11 mouse cellular contexts compared by ENCODE assay signal in the genomic region with DNA sequence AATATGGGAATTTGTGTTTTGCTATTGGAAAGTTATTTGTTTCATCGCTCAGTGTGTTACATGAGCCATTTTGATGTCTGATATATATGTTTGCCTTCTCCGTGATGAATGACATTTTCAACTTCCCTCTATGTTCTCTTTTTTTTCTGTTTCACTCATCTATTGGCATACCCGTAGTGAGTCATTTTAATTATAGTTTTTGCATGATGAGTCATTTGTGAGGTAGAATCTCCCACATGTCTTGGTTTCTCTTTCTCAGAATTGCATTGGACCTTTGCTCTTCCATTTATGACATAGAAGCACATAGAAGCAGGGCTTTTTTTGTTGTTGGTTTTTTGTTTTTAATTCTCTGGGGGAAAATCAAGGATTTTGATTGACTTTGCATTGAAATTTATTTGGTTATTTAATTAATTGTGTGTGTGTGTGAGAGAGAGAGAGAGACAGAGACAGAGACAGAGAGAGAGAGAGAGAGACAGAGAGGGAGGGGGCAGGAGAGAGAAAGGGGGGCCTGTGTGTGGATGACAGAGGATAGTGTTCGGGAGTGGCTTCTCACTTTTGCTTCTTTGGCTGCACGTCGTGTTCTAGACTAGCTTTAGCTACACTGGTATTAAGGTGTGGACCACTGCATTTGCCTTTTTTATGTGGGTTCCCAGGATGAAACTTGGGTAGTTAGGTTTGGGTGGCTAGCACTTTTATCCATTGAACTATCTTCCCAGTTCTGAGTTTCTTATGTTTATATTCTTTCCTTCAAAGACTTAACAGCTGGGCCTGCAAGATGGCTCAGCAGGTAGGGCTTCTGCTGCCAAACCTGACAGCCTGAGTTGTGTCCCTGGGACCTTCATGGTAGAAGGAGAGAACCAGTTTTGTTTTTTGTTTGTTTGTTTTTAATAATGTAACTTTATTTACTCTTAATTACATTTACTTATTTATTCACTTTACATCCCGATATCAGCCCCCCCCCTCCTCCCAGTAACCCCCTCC. TPM values are rescaled to one million over a fixed set of nuclear protein-coding genes. Genes with fewer than 3 reads are reported as not detected.
A peak's percentile ranks its signal among the peaks of the same experiment; 100 is the strongest.
DNase-seq lines count a peak whose midpoint lies in the region; ATAC-seq and TF ChIP-seq lines count a peak whose summit lies in the region.
"Had no signal": no experiment of that assay in that cellular context is flagged by ENCODE, and none has a peak within 500 bp of the region (broad histone marks: within the 10 kb centered on the region; RNA-seq: fewer than 3 reads in every experiment).

No protein-coding gene starts in this region.

- intact Hi-C loops in heart, postnatal 14 days (cut with DNase I) = no loop called here

- no peak overlapping the region for H3K27ac ChIP-seq in bone marrow macrophage, adult 2 months (ENCODE audit: insufficient read depth, low read depth, low read length)
- no peak overlapping the region for H3K27ac ChIP-seq in hindbrain, embryonic 16.5 days (ENCODE audit: low read depth, low read length)
- H3K27ac ChIP-seq: liver, embryonic 15.5 days; neural tube, embryonic 13.5 days had no signal

- H3K4me2 ChIP-seq in myocyte (ENCODE audit: low read depth) = peak overlapping the region; percentile 75
- no peak overlapping the region for H3K4me2 ChIP-seq in hindbrain, embryonic 16.5 days (ENCODE audit: low read length)
- H3K4me2 ChIP-seq: liver, embryonic 15.5 days; neural tube, embryonic 13.5 days had no signal

- no peaks in the 10 kb centered on the region for H3K36me3 ChIP-seq in myocyte (ENCODE audit: control insufficient read depth, insufficient read depth)
- no peaks in the 10 kb centered on the region for H3K36me3 ChIP-seq in hindbrain, embryonic 16.5 days (ENCODE audit: control insufficient read depth, insufficient read depth, low read length)
- H3K36me3 ChIP-seq: liver, embryonic 15.5 days had no signal

- no peak for TF ChIP-seq POLR2A in bone marrow macrophage, adult 2 months (IDR thresholded peaks at IDR 0.05; ENCODE audit: borderline replicate concordance, low read depth, low read length)
- TF ChIP-seq POLR2A in myocyte (IDR thresholded peaks at IDR 0.05; ENCODE audit: insufficient read length, low read depth) = no peak

- H3K9me3 ChIP-seq in hindbrain, embryonic 16.5 days (ENCODE audit: control insufficient read depth, low read length) = no peaks in the 10 kb centered on the region; the same call in 1 of the 2 replicates
- H3K9me3 ChIP-seq: liver, embryonic 15.5 days; neural tube, embryonic 13.5 days had no signal

- peak; percentile 61 for DNase-seq in CD4-positive, CD25-positive, alpha-beta regulatory T cell, adult 2 months (ENCODE audit: low read depth, low spot score)
- DNase-seq in kidney, postnatal 10 days = no peak
- DNase-seq in spleen, postnatal 36 days (ENCODE audit: low spot score in 2 of 2) = no peak
- DNase-seq in heart, postnatal 14 days = no peak
- DNase-seq: right cerebral cortex, postnatal 14 days had no signal

- peak; percentile 69 for ATAC-seq in common myeloid progenitor, adult 5-6 weeks (replicated peaks; ENCODE audit: low read depth, poor library complexity, severe bottlenecking)
- ATAC-seq in hindbrain, embryonic 16.5 days = no peak

- H3ac ChIP-seq in myocyte (ENCODE audit: control insufficient read depth, insufficient read length) = no peak overlapping the region

- WGBS in hindbrain, embryonic 16.5 days = 76% methylated on average over 7 of the region's 7 CpGs

- TF ChIP-seq CTCF in bone marrow macrophage, adult 2 months (IDR thresholded peaks at IDR 0.05; ENCODE audit: low read depth, low read length) = no peak

- H3K27me3 ChIP-seq in myocyte (ENCODE audit: control insufficient read depth, insufficient read depth, insufficient read length) = no peaks in the 10 kb centered on the region
- no peaks in the 10 kb centered on the region for H3K27me3 ChIP-seq in hindbrain, embryonic 16.5 days (replicated peaks; ENCODE audit: control insufficient read depth, insufficient read depth, low read length)
- H3K27me3 ChIP-seq: liver, embryonic 15.5 days; neural tube, embryonic 13.5 days had no signal

- H3K4me3 ChIP-seq in bone marrow macrophage, adult 2 months (ENCODE audit: insufficient read depth, low read length) = peak overlapping the region; percentile 5; the same call in 1 of the 2 replicates
- H3K4me3 ChIP-seq in myocyte = no peak overlapping the region
- H3K4me3 ChIP-seq in hindbrain, embryonic 16.5 days (ENCODE audit: low read length) = no peak overlapping the region
- H3K4me3 ChIP-seq: liver, embryonic 15.5 days; neural tube, embryonic 13.5 days had no signal

- peaks cover 7% of the 10 kb centered on the region for H3K4me1 ChIP-seq in bone marrow macrophage, adult 2 months (ENCODE audit: control insufficient read depth, insufficient read depth, low read length)
- no peaks in the 10 kb centered on the region for H3K4me1 ChIP-seq in hindbrain, embryonic 16.5 days (ENCODE audit: control insufficient read depth, insufficient read depth, low read depth, low read length)
- H3K4me1 ChIP-seq: neural tube, embryonic 13.5 days had no signal

- H3K9ac ChIP-seq in hindbrain, embryonic 16.5 days (ENCODE audit: low read depth, low read length) = no peak overlapping the region
- H3K9ac ChIP-seq: liver, embryonic 15.5 days; neural tube, embryonic 13.5 days had no signal

- peaks cover 30% of the 10 kb centered on the region for H3K79me2 ChIP-seq in myocyte (ENCODE audit: control insufficient read depth, insufficient read depth)

TF ChIP-seq in myocyte, 11 proteins besides CTCF, POLR2A, EP300 and RAD21:
- TF ChIP-seq MYOD1 (IDR thresholded peaks at IDR 0.05; ENCODE audit: control insufficient read depth in 1 of 3, insufficient read length in 2 of 3, low read depth in 2 of 3) (no peak), USF1 (IDR thresholded peaks at IDR 0.05; ENCODE audit: low read depth) (peak; percentile 19)
TF ChIP-seq in myocyte: peak in this region for 1.

RNA-seq across cellular contexts. Expression of a gene that starts 11.0 kb away (rescaled TPM):
- polyA plus RNA-seq in bone marrow macrophage, adult 2 months (2012; ENCODE audit: insufficient read depth, insufficient read length, missing spikeins) = 40.3 and 42.1 TPM in 2 replicates
- 122 and 158 TPM in 2 replicates for total RNA-seq in common myeloid progenitor, adult 5-6 weeks (2017)
- polyA plus RNA-seq in myocyte (2012; fragmentation: generic; extraction: Trizol) = 5.6 TPM
- 34.5 and 42.7 TPM in 2 replicates for polyA plus RNA-seq in hindbrain, embryonic 16.5 days (2015; fragmentation: Nextera tagmentation; extraction: Ambion mirVana)
- 10 to 100 TPM; 34.8 to 35.9 TPM for total RNA-seq in heart, postnatal 14 days (2021)
